Mouse (Mus musculus) E14TG2a.4 (cell line): Measurements from ENCODE around the gene Pik3r1.

Experiments
- H3K27me3 ChIP-seq: 2 replicates; pipeline ENCODE4 v1.6.1; 2014; ENCODE audit warnings: low read length, control low read depth; ENCODE audit not compliant: insufficient read depth
- H3K36me3 ChIP-seq: 2 replicates; pipeline ENCODE4 v1.6.1; 2014; ENCODE audit warnings: low read length, control low read depth; ENCODE audit not compliant: insufficient read depth
- H3K4me1 ChIP-seq: replicated peaks from 2 replicates; pipeline ENCODE4 v1.6.1; 2014; ENCODE audit warnings: low read depth, low read length, control low read depth
- H3K4me3 ChIP-seq: replicated peaks from 2 replicates; pipeline ENCODE4 v1.5.1; 2014; ENCODE audit warnings: mild to moderate bottlenecking, low read length
- H3K9me3 ChIP-seq: 2 replicates; pipeline ENCODE4 v1.6.1; 2014; ENCODE audit warnings: low read length, control low read depth
- CTCF ChIP-seq: conservative IDR thresholded peaks from 2 replicates; pipeline ENCODE4 v1.5.1; 2014; ENCODE audit warnings: low read length
- NANOG ChIP-seq: IDR thresholded peaks from 2 replicates; pipeline ENCODE4 v1.6.1; 2014; ENCODE audit warnings: borderline replicate concordance, low read length, mixed read lengths
- POU5F1 ChIP-seq: IDR thresholded peaks from 2 replicates; pipeline ENCODE4 v1.6.1; 2014; ENCODE audit warnings: low read length, borderline replicate concordance

Pik3r1 gene

DNA sequence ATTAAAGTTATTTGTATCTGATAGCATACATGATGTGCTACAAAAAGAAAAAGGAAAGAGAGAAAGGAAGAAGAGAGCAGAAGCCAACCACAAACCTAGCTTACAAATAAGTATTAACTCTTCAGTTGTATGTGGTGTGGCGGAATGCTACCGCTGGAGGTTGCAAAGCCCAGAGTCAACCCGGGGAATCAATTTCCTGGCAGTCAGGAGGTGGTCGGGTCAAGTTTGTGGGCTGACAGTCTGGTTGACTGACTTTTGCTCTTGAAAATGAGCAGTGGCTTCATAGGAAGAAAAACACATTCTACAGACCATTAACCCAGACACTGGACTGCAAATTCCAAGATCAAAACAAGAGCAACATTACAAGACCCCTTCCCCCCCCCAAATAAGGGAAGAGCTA is 85.6 kb downstream of the Pik3r1 start:
- Histone ChIP-seq H3K4me1 (no peaks in the 10 kb centered on the region), H3K27me3 (no peaks in the 10 kb centered on the region), H3K36me3 (peaks cover 47% of the 10 kb centered on the region), H3K4me3 (no peak overlapping the region), H3K9me3 (peaks cover 37% of the 10 kb centered on the region)
- TF ChIP-seq NANOG: no peak
- TF ChIP-seq CTCF: no peak
- no peak for TF ChIP-seq POU5F1

DNA sequence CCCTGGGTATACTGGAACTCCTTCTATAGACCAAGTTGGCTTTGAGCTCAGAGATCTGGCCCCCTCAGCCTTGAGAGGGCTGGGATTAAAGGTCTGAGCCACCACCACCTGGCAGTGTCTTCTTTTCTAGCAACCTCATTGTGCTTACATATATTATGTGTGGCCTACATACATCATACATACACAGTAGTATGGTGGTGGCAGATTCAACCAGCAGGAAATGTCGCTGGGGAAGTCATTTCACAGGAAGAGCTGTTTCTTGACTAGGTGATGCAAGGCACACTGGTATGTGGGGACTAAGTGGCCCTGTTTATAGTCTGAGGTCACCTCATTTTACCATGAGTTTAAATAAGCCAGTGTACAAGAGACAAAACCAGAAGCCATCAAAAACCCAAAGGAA is 87.9 kb downstream of the Pik3r1 start:
- Histone ChIP-seq H3K4me3 (no peak overlapping the region), H3K27me3 (no peaks in the 10 kb centered on the region), H3K4me1 (no peaks in the 10 kb centered on the region), H3K36me3 (peaks cover 24% of the 10 kb centered on the region), H3K9me3 (peaks cover 22% of the 10 kb centered on the region)
- TF ChIP-seq NANOG (no peak), CTCF (no peak), POU5F1 (no peak)

GRCm38 (mm10) chr13:101678984-101679383 is 89.0 kb downstream of the Pik3r1 start:
- TF ChIP-seq POU5F1: no peak
- no peak for TF ChIP-seq NANOG
- TF ChIP-seq CTCF: no peak
- H3K36me3 ChIP-seq: peaks cover 13% of the 10 kb centered on the region

GRCm38 (mm10) chr13:101678036-101678435 is 90.0 kb downstream of the Pik3r1 start:
- Histone ChIP-seq H3K9me3 (peaks cover 8% of the 10 kb centered on the region), H3K4me1 (no peaks in the 10 kb centered on the region), H3K36me3 (peaks cover 9% of the 10 kb centered on the region), H3K27me3 (no peaks in the 10 kb centered on the region), H3K4me3 (no peak overlapping the region)
- no peak for TF ChIP-seq NANOG
- TF ChIP-seq POU5F1: no peak
- no peak for TF ChIP-seq CTCF

More at GRCm38 (mm10) chr13:101678984-101679383, 89.0 kb downstream of the Pik3r1 start:
- Histone ChIP-seq H3K4me1 (no peaks in the 10 kb centered on the region), H3K27me3 (no peaks in the 10 kb centered on the region), H3K9me3 (peaks cover 13% of the 10 kb centered on the region), H3K4me3 (no peak overlapping the region)

DNA sequence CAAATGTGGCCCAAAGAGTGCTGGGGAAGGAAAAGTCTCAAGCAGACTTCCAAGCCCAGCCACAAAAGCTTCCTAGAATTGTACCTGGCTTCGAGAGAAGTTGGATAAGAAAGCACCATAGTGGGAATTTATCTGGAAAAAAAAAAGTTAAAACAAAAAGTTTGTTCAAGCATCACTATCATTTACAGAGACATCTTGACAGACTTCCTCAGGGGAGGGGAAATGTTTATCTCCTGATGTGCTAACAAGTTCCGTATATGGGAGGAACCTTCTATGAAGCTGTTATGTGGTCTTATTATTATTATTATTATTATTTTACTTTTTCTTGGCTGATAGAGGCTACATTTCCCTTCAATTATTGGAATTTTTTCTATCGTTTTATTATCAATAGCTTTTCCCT is 94.1 kb downstream of the Pik3r1 start:
- Histone ChIP-seq H3K9me3 (peaks cover 19% of the 10 kb centered on the region), H3K36me3 (no peaks in the 10 kb centered on the region)
- no peak for TF ChIP-seq CTCF
- no peak for TF ChIP-seq POU5F1
- TF ChIP-seq NANOG: no peak

GRCm38 (mm10) chr13:101668859-101669258 is 99.2 kb downstream of the Pik3r1 start:
- H3K9me3 ChIP-seq: peaks cover 39% of the 10 kb centered on the region
- H3K4me3 ChIP-seq: no peak overlapping the region
- TF ChIP-seq POU5F1 (no peak), NANOG (no peak), CTCF (no peak)
- no peaks in the 10 kb centered on the region for H3K27me3 ChIP-seq
- no peaks in the 10 kb centered on the region for H3K4me1 ChIP-seq
- no peaks in the 10 kb centered on the region for H3K36me3 ChIP-seq

More for the DNA sequence above, 94.1 kb downstream of the Pik3r1 start:
- Histone ChIP-seq H3K4me1 (no peaks in the 10 kb centered on the region), H3K4me3 (no peak overlapping the region), H3K27me3 (no peaks in the 10 kb centered on the region)

DNA sequence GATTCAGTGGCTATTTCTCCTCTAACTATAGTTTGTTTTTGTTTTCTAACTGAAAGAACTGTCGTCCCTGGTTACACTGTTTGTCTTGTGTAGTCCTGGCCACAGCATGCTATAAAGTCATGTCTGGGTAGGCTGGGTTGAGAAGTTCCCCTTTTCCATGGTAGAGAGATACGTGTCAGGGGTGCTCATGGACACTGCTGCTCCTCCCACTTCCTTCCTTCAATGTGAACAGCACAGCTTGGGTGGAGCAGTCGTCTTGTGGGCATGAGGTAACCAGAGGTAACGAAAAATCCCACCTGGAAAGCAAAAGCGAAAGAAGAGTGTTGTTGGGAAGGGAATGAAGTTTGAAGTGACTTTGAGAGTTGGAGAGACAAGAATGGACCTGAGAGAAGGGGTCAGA is 104.0 kb downstream of the Pik3r1 start:
- Histone ChIP-seq H3K9me3 (peaks cover 21% of the 10 kb centered on the region), H3K27me3 (no peaks in the 10 kb centered on the region), H3K4me3 (no peak overlapping the region), H3K4me1 (peaks cover 5% of the 10 kb centered on the region; the same call in 1 of the 2 replicates), H3K36me3 (no peaks in the 10 kb centered on the region)
- TF ChIP-seq NANOG (no peak), POU5F1 (no peak), CTCF (no peak)

DNA sequence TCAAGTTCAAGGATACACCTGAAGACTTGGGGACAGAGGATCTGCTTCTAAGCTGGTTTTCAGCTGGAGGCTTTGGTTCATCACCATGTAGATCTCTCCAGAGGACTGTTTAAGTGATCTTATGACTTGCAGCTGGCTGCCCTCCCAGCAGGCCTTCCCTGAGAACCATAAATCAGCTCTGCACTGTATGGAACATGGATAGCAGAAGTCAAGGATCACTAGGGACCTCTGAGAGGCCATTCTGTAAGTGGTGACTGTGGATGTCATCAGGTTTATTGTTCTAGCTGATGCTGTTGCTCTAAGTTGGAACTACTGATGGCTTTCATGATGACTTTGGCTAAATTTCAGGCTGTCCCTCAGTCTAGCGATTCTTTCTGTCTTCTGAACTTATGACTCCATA is 105.1 kb downstream of the Pik3r1 start:
- Histone ChIP-seq H3K27me3 (no peaks in the 10 kb centered on the region), H3K36me3 (no peaks in the 10 kb centered on the region), H3K4me3 (no peak overlapping the region), H3K9me3 (peaks cover 10% of the 10 kb centered on the region), H3K4me1 (peaks cover 7% of the 10 kb centered on the region; the same call in 1 of the 2 replicates)
- TF ChIP-seq POU5F1 (no peak), NANOG (no peak), CTCF (no peak)

DNA sequence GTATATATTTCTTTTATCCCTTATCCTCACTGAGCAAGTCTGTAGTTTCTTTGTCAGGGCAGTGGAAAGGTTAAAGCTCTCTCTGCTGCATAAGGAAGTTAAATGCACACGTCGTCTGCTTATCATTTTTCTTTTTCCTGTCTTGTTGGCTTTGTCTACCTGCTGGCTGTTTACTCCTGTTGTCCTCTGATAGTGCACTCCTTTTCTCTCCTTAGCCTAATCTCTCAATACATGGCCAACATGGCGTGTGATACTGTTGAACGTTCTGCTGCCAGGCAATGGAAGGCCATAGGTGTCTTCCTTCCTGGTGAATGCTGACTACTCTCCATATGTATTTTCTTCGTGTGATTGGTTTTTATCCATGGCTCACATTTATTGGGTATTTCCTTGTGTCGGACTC is 106.5 kb downstream of the Pik3r1 start:
- Histone ChIP-seq H3K9me3 (no peaks in the 10 kb centered on the region), H3K27me3 (no peaks in the 10 kb centered on the region), H3K36me3 (no peaks in the 10 kb centered on the region), H3K4me3 (no peak overlapping the region), H3K4me1 (peaks cover 7% of the 10 kb centered on the region; the same call in 1 of the 2 replicates)
- no peak for TF ChIP-seq POU5F1
- TF ChIP-seq CTCF: no peak
- TF ChIP-seq NANOG: no peak
